Mouse (Mus musculus) kidney, embryonic 14.5 days (tissue): ENCODE measurements around the gene Gm17581. TPM values are rescaled to one million over a fixed set of nuclear protein-coding genes. Genes with fewer than 3 reads are reported as not detected.
A peak's percentile ranks its signal among the peaks of the same experiment; 100 is the strongest.

Experiments
- ATAC-seq: fragments of 200-750 bp; cut with Nextera tagmentation; 2 replicates; pipeline ENCODE4 v1.8.0; 2017; ENCODE audit warnings: moderate number of reproducible peaks, mild to moderate bottlenecking, moderate TSS enrichment, moderate library complexity; ENCODE audit not compliant: low FRiP score, low TSS enrichment
- H3K27ac ChIP-seq: fragments of 300-500 bp; sonication (generic); 2 replicates; pipeline ENCODE4 v1.5.1; 2014; ENCODE audit warnings: low read depth, mild to moderate bottlenecking, low read length, moderate library complexity, mixed read lengths
- H3K27me3 ChIP-seq: fragments of 300-500 bp; sonication (generic); 2 replicates; pipeline ENCODE4 v1.6.1; 2014; ENCODE audit warnings: mild to moderate bottlenecking, low read length; ENCODE audit not compliant: control insufficient read depth, insufficient read depth
- H3K36me3 ChIP-seq: fragments of 300-500 bp; sonication (generic); 2 replicates; pipeline ENCODE4 v1.6.1; 2014; ENCODE audit warnings: low read length, mixed read lengths; ENCODE audit not compliant: control insufficient read depth, insufficient read depth
- H3K4me1 ChIP-seq: fragments of 300-500 bp; sonication (generic); 2 replicates; pipeline ENCODE4 v1.6.1; 2014; ENCODE audit warnings: low read length, mixed read lengths; ENCODE audit not compliant: control insufficient read depth, insufficient read depth
- H3K4me2 ChIP-seq: fragments of 300-500 bp; sonication (generic); replicated peaks from 2 replicates; pipeline ENCODE4 v1.6.1; 2014; ENCODE audit warnings: low read depth, mild to moderate bottlenecking, low read length
- H3K4me3 ChIP-seq: fragments of 300-500 bp; sonication (generic); 2 replicates; pipeline ENCODE4 v1.5.1; 2014; ENCODE audit warnings: mild to moderate bottlenecking, low read length
- H3K9ac ChIP-seq: fragments of 300-500 bp; sonication (generic); 2 replicates; pipeline ENCODE4 v1.6.1; 2014; ENCODE audit warnings: low read depth, mild to moderate bottlenecking, low read length, moderate library complexity
- H3K9me3 ChIP-seq: fragments of 300-500 bp; sonication (generic); 2 replicates; pipeline ENCODE4 v1.6.1; 2016; ENCODE audit warnings: low read length; ENCODE audit not compliant: control insufficient read depth
- WGBS: fragments of 180-500 bp; shearing (Covaris S2); extraction: QIAGEN DNeasy Blood & Tissue Kit; methylation state at CpG from one replicate; pipeline ENCODE4 v1.1.7; 2014; 5-methylcytosine and 5-hydroxymethylcytosine counted together
- polyA plus RNA-seq: library from polyadenylated mRNA; unstranded; fragments of >200 nt; fragmentation: Nextera tagmentation; extraction: Ambion mirVana; gene quantifications from 2 replicates; pipeline ENCODE4 v1.2.1, GENCODE M21; 2014

Gm17581 gene
- polyA plus RNA-seq, 1 experiment from 2014 or later = not detected

GRCm38 (mm10) chr2:155745487-155745886, 9.8 kb upstream of the Gm17581 start:
- H3K4me2 ChIP-seq = no peak overlapping the region
- no peak overlapping the region for H3K27ac ChIP-seq
- no peaks in the 10 kb centered on the region for H3K9me3 ChIP-seq
- no peak overlapping the region for H3K9ac ChIP-seq
- H3K36me3 ChIP-seq = no peaks in the 10 kb centered on the region
- no peaks in the 10 kb centered on the region for H3K4me1 ChIP-seq
- ATAC-seq = no peak
- no peaks in the 10 kb centered on the region for H3K27me3 ChIP-seq
- H3K4me3 ChIP-seq = no peak overlapping the region
- 61% methylated on average over 3 of the region's 3 CpGs for WGBS

GRCm38 (mm10) chr2:155743351-155743750, 7.7 kb upstream of the Gm17581 start:
- Histone ChIP-seq H3K4me1 (no peaks in the 10 kb centered on the region), H3K36me3 (no peaks in the 10 kb centered on the region), H3K4me3 (no peak overlapping the region), H3K27ac (peak overlapping the region; percentile 12; the same call in 1 of the 2 replicates), H3K4me2 (no peak overlapping the region), H3K9ac (no peak overlapping the region), H3K9me3 (no peaks in the 10 kb centered on the region), H3K27me3 (no peaks in the 10 kb centered on the region)
- 81% methylated on average over 9 of the region's 9 CpGs for WGBS
- ATAC-seq = no peak

- no peaks in the 10 kb centered on the region for H3K4me1 ChIP-seq
- 0 out of 2 replicates have a peak, but pooled peaks have one; percentile 16 for ATAC-seq
- no peaks in the 10 kb centered on the region for H3K36me3 ChIP-seq
- no peak overlapping the region; the same call in 1 of the 2 replicates for H3K27ac ChIP-seq
- H3K4me2 ChIP-seq = no peak overlapping the region
- H3K27me3 ChIP-seq = no peaks in the 10 kb centered on the region
- 72% methylated on average over 12 of the region's 12 CpGs for WGBS
- H3K9me3 ChIP-seq = no peaks in the 10 kb centered on the region
- no peak overlapping the region for H3K4me3 ChIP-seq
- no peak overlapping the region for H3K9ac ChIP-seq
Measured at GRCm38 (mm10) chr2:155742931-155743337, 7.3 kb upstream of the Gm17581 start.

DNA sequence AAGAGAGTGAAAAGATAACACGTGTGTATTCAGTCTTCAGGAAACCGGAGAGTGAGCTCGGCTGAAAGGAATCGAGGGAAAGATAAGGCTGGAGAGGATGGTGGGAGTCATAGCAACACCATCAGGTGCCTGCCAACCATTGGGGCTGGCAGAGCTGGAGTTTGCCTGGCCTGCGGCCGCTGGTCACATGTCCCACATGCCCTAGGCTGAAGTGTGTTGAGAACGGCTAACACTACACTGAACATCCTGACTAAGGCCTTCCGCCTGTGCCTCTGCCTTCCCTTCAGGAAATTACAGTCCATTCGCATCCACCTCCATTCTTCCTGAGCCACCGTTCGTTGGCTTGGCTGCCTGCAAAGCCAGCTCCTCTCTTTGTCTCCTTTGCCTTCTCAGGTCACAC, 6.5 kb upstream of the Gm17581 start:
- Histone ChIP-seq H3K27me3 (no peaks in the 10 kb centered on the region), H3K4me3 (no peak overlapping the region), H3K36me3 (no peaks in the 10 kb centered on the region), H3K9me3 (no peaks in the 10 kb centered on the region), H3K4me2 (no peak overlapping the region), H3K4me1 (no peaks in the 10 kb centered on the region), H3K27ac (peak overlapping the region; percentile 47; the same call in 1 of the 2 replicates), H3K9ac (no peak overlapping the region)
- 82% methylated on average over 11 of the region's 11 CpGs for WGBS
- ATAC-seq = no peak

DNA sequence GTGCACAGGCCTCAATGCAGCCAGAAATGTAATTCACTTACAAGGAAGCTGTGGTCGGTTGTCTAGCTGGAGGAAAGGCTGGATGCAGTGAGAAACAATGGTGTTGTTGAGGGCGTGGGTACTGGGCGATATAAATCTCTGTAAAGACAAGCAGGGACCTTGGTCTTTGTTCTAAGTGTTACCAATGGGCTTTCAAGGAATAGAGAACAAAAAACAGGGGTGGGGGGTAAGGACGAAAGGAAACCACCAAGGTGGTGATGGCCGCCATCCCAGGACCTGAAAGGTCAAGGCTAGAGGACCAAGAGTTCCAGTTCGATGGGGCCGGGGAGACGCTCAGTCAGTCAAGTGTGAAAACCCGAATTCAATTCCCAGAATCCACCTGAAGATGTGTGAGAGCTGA, 2.1 kb upstream of the Gm17581 start:
- H3K36me3 ChIP-seq = no peaks in the 10 kb centered on the region
- no peak overlapping the region for H3K4me2 ChIP-seq

GRCm38 (mm10) chr2:155736936-155737335, 1.3 kb upstream of the Gm17581 start:
- 79% methylated on average over 6 of the region's 6 CpGs for WGBS
- no peaks in the 10 kb centered on the region for H3K27me3 ChIP-seq
- no peak for ATAC-seq
- H3K9me3 ChIP-seq = no peaks in the 10 kb centered on the region
- H3K27ac ChIP-seq = no peak overlapping the region
- H3K4me3 ChIP-seq = no peak overlapping the region
- H3K4me2 ChIP-seq = no peak overlapping the region
- no peak overlapping the region for H3K9ac ChIP-seq
- H3K4me1 ChIP-seq = no peaks in the 10 kb centered on the region
- no peaks in the 10 kb centered on the region for H3K36me3 ChIP-seq

More for the DNA sequence above, 2.1 kb upstream of the Gm17581 start:
- H3K4me3 ChIP-seq = no peak overlapping the region
- no peak overlapping the region for H3K9ac ChIP-seq
- no peak overlapping the region for H3K27ac ChIP-seq
- 54% methylated on average over 9 of the region's 9 CpGs for WGBS
- H3K9me3 ChIP-seq = no peaks in the 10 kb centered on the region
- no peaks in the 10 kb centered on the region for H3K27me3 ChIP-seq
- no peak for ATAC-seq
- no peaks in the 10 kb centered on the region for H3K4me1 ChIP-seq

GRCm38 (mm10) chr2:155735080-155735479, 586 bp downstream of the Gm17581 start:
- no peak overlapping the region for H3K9ac ChIP-seq

DNA sequence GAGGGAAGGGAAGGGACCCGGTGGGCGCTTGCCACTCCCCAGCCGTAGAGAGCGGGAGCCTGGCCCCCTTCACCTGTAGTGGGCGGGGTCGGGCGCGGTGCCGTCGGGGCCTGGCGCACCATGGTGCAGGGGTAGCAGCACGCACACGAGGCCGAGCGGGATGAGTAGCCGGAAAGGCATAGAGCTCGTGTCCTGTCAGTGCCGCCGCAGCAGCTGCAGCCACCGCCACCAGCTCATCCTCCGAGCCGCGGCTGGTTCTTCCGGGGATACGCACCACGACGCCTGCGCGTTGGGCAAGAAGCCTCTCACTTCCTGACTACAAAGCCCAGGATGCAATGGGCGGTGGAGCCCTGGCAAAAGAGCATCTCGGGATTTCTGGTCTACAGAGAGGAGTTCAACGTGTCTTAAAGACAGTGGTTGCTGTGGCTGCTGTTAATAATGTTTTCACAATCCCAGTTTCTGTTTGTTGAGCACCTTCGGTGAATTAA, 6.5 kb downstream of the Gm17581 start, which contains the start of gene Edem2:
TSS of gene Edem2 (minus strand) at position 318 of the 488 bp plus-strand sequence.
- Histone ChIP-seq H3K27me3 (no peaks in the 10 kb centered on the region), H3K36me3 (no peaks in the 10 kb centered on the region), H3K9ac (peak within 1 kb of the TSS; percentile 59), H3K4me1 (peaks cover 5% of the 10 kb centered on the region; the same call in 1 of the 2 replicates), H3K4me2 (peak within 1 kb of the TSS; percentile 68), H3K9me3 (no peaks in the 10 kb centered on the region), H3K27ac (no peak within 1 kb of the TSS), H3K4me3 (peak within 1 kb of the TSS; percentile 64)
- peak; percentile 93 for ATAC-seq
- under 1% methylated on average over 29 of the region's 33 CpGs for WGBS

More at GRCm38 (mm10) chr2:155735080-155735479, 586 bp downstream of the Gm17581 start:
- Histone ChIP-seq H3K4me2 (no peak overlapping the region), H3K36me3 (no peaks in the 10 kb centered on the region), H3K4me1 (no peaks in the 10 kb centered on the region), H3K4me3 (no peak overlapping the region), H3K27ac (no peak overlapping the region), H3K27me3 (no peaks in the 10 kb centered on the region), H3K9me3 (no peaks in the 10 kb centered on the region)
- 70% methylated on average over 5 of the region's 5 CpGs for WGBS
- ATAC-seq = no peak

DNA sequence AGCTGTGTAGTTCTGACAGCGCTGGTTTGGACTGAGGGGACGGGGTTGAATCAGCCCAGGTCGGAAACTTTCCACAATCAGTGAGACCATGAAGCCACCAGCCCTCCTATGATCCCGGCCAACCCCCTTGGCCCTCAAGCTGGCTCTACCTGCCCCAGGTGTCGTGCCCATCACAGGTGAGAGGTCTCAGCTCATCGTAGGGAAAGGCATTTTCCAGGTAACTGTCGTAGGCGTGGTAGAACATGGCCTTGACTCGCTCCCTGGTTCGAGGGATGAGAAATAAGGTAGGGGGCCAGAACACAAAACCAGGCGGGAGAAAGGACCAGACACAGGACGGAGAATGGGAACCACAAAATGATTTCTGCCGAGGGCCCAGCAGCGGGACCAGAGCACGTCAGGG, 6.9 kb downstream of the Gm17581 start:
- Histone ChIP-seq H3K36me3 (no peaks in the 10 kb centered on the region), H3K27me3 (no peaks in the 10 kb centered on the region), H3K9ac (peak overlapping the region; percentile 59), H3K27ac (no peak overlapping the region), H3K4me2 (peak overlapping the region; percentile 68), H3K4me3 (peak overlapping the region; percentile 64), H3K4me1 (peaks cover 5% of the 10 kb centered on the region; the same call in 1 of the 2 replicates), H3K9me3 (no peaks in the 10 kb centered on the region)
- WGBS = 4% methylated on average over 15 of the region's 15 CpGs
- ATAC-seq = peak; percentile 10; the same call in 1 of the 2 replicates
